Mouse (Mus musculus): ENCODE results near the gene Nptx1. TPM values are rescaled to one million over a fixed set of nuclear protein-coding genes. Genes with fewer than 3 reads are reported as not detected.
A peak's percentile ranks its signal among the peaks of the same experiment; 100 is the strongest.

Gene Nptx1
- polyA plus RNA-seq, 1 experiment from 2014 or later, result 3.2 TPM

- H3K9ac ChIP-seq (ENCODE audit: low read length), result no peak overlapping the region
- ATAC-seq (replicated peaks; ENCODE audit: low FRiP score), result no peak
- H3K27me3 ChIP-seq (ENCODE audit: control insufficient read depth, insufficient read depth, low read length), result peaks cover 10% of the 10 kb centered on the region
- no peak overlapping the region for H3K4me3 ChIP-seq (ENCODE audit: low read depth, low read length)
- H3K36me3 ChIP-seq (ENCODE audit: control insufficient read depth, insufficient read depth, low read length), result no peaks in the 10 kb centered on the region
- WGBS, result 92% methylated on average over 7 of the region's 7 CpGs
- DNase-seq (ENCODE audit: low spot score), result no peak
- no peaks in the 10 kb centered on the region for H3K9me3 ChIP-seq (ENCODE audit: control insufficient read depth, low read length)
- peaks cover 25% of the 10 kb centered on the region for H3K4me1 ChIP-seq (replicated peaks; ENCODE audit: control insufficient read depth, insufficient read depth, low read length)
- no peak overlapping the region for H3K27ac ChIP-seq (ENCODE audit: low read depth, low read length)
- no peak overlapping the region for H3K4me2 ChIP-seq (ENCODE audit: low read depth, low read length, severe bottlenecking)
Measured at GRCm38 (mm10) chr11:119555170-119555569, 7.6 kb upstream of the Nptx1 start.

- H3K36me3 ChIP-seq (ENCODE audit: control insufficient read depth, insufficient read depth, low read length), result no peaks in the 10 kb centered on the region
- H3K4me3 ChIP-seq (ENCODE audit: low read depth, low read length), result no peak overlapping the region
- H3K4me2 ChIP-seq (ENCODE audit: low read depth, low read length, severe bottlenecking), result no peak overlapping the region
- WGBS, result 84% methylated on average over 7 of the region's 7 CpGs
- H3K4me1 ChIP-seq (replicated peaks; ENCODE audit: control insufficient read depth, insufficient read depth, low read length), result peaks cover 23% of the 10 kb centered on the region
- no peaks in the 10 kb centered on the region for H3K9me3 ChIP-seq (ENCODE audit: control insufficient read depth, low read length)
- peaks cover 14% of the 10 kb centered on the region for H3K27me3 ChIP-seq (ENCODE audit: control insufficient read depth, insufficient read depth, low read length)
- ATAC-seq (replicated peaks; ENCODE audit: low FRiP score) (no peak), DNase-seq (ENCODE audit: low spot score) (no peak)
- no peak overlapping the region for H3K27ac ChIP-seq (ENCODE audit: low read depth, low read length)
- H3K9ac ChIP-seq (ENCODE audit: low read length), result no peak overlapping the region
Measured at GRCm38 (mm10) chr11:119554706-119555105, 7.2 kb upstream of the Nptx1 start.

GRCm38 (mm10) chr11:119552902-119553802 is 5.6 kb upstream of the Nptx1 start:
- WGBS, result 79% methylated on average over 9 of the region's 9 CpGs
- Histone ChIP-seq H3K27me3 (ENCODE audit: control insufficient read depth, insufficient read depth, low read length) (peaks cover 30% of the 10 kb centered on the region), H3K4me2 (ENCODE audit: low read depth, low read length, severe bottlenecking) (no peak overlapping the region), H3K27ac (ENCODE audit: low read depth, low read length) (no peak overlapping the region), H3K4me1 (replicated peaks; ENCODE audit: control insufficient read depth, insufficient read depth, low read length) (peaks cover 19% of the 10 kb centered on the region), H3K9me3 (ENCODE audit: control insufficient read depth, low read length) (no peaks in the 10 kb centered on the region), H3K9ac (ENCODE audit: low read length) (no peak overlapping the region), H3K36me3 (ENCODE audit: control insufficient read depth, insufficient read depth, low read length) (no peaks in the 10 kb centered on the region), H3K4me3 (ENCODE audit: low read depth, low read length) (no peak overlapping the region)
- DNase-seq (ENCODE audit: low spot score) (no peak), ATAC-seq (replicated peaks; ENCODE audit: low FRiP score) (no peak)

- ATAC-seq (replicated peaks; ENCODE audit: low FRiP score), result no peak
- Histone ChIP-seq H3K27me3 (ENCODE audit: control insufficient read depth, insufficient read depth, low read length) (peaks cover 38% of the 10 kb centered on the region), H3K27ac (ENCODE audit: low read depth, low read length) (no peak overlapping the region), H3K9me3 (ENCODE audit: control insufficient read depth, low read length) (no peaks in the 10 kb centered on the region), H3K9ac (ENCODE audit: low read length) (no peak overlapping the region), H3K4me3 (ENCODE audit: low read depth, low read length) (no peak overlapping the region), H3K36me3 (ENCODE audit: control insufficient read depth, insufficient read depth, low read length) (no peaks in the 10 kb centered on the region), H3K4me2 (ENCODE audit: low read depth, low read length, severe bottlenecking) (no peak overlapping the region), H3K4me1 (replicated peaks; ENCODE audit: control insufficient read depth, insufficient read depth, low read length) (peaks cover 21% of the 10 kb centered on the region)
- 56% methylated on average over 1 of the region's 1 CpGs for WGBS
- no peak for DNase-seq (ENCODE audit: low spot score)
Measured at GRCm38 (mm10) chr11:119552301-119552700, 4.7 kb upstream of the Nptx1 start.

- no peaks in the 10 kb centered on the region for H3K9me3 ChIP-seq (ENCODE audit: control insufficient read depth, low read length)
- peaks cover 47% of the 10 kb centered on the region for H3K27me3 ChIP-seq (ENCODE audit: control insufficient read depth, insufficient read depth, low read length)
- WGBS, result 49% methylated on average over 3 of the region's 3 CpGs
- H3K4me3 ChIP-seq (ENCODE audit: low read depth, low read length), result no peak overlapping the region
- no peak overlapping the region for H3K9ac ChIP-seq (ENCODE audit: low read length)
- no peak overlapping the region for H3K27ac ChIP-seq (ENCODE audit: low read depth, low read length)
- no peak for DNase-seq (ENCODE audit: low spot score)
- no peak overlapping the region for H3K4me2 ChIP-seq (ENCODE audit: low read depth, low read length, severe bottlenecking)
- ATAC-seq (replicated peaks; ENCODE audit: low FRiP score), result no peak
- peaks cover 26% of the 10 kb centered on the region for H3K4me1 ChIP-seq (replicated peaks; ENCODE audit: control insufficient read depth, insufficient read depth, low read length)
- H3K36me3 ChIP-seq (ENCODE audit: control insufficient read depth, insufficient read depth, low read length), result no peaks in the 10 kb centered on the region
Measured at GRCm38 (mm10) chr11:119551468-119551867, 3.9 kb upstream of the Nptx1 start.

GRCm38 (mm10) chr11:119550546-119551335 is 3.2 kb upstream of the Nptx1 start:
- no peak overlapping the region for H3K4me3 ChIP-seq (ENCODE audit: low read depth, low read length)
- H3K4me1 ChIP-seq (replicated peaks; ENCODE audit: control insufficient read depth, insufficient read depth, low read length), result peaks cover 29% of the 10 kb centered on the region
- no peaks in the 10 kb centered on the region for H3K36me3 ChIP-seq (ENCODE audit: control insufficient read depth, insufficient read depth, low read length)
- DNase-seq (ENCODE audit: low spot score), result peak; percentile 86
- H3K9ac ChIP-seq (ENCODE audit: low read length), result no peak overlapping the region
- 52% methylated on average over 10 of the region's 10 CpGs for WGBS
- H3K27ac ChIP-seq (ENCODE audit: low read depth, low read length), result no peak overlapping the region
- H3K4me2 ChIP-seq (ENCODE audit: low read depth, low read length, severe bottlenecking), result no peak overlapping the region
- H3K27me3 ChIP-seq (ENCODE audit: control insufficient read depth, insufficient read depth, low read length), result peaks cover 53% of the 10 kb centered on the region
- no peaks in the 10 kb centered on the region for H3K9me3 ChIP-seq (ENCODE audit: control insufficient read depth, low read length)
- ATAC-seq (replicated peaks; ENCODE audit: low FRiP score), result peak; percentile 25; the same call in 1 of the 2 replicates

- WGBS, result under 1% methylated on average over 43 of the region's 43 CpGs
- Histone ChIP-seq H3K9me3 (ENCODE audit: control insufficient read depth, low read length) (no peaks in the 10 kb centered on the region), H3K4me1 (replicated peaks; ENCODE audit: control insufficient read depth, insufficient read depth, low read length) (peaks cover 30% of the 10 kb centered on the region), H3K9ac (ENCODE audit: low read length) (peak overlapping the region; percentile 30), H3K27ac (ENCODE audit: low read depth, low read length) (no peak overlapping the region), H3K4me3 (ENCODE audit: low read depth, low read length) (peak overlapping the region; percentile 56), H3K4me2 (ENCODE audit: low read depth, low read length, severe bottlenecking) (peak overlapping the region; percentile 100), H3K36me3 (ENCODE audit: control insufficient read depth, insufficient read depth, low read length) (no peaks in the 10 kb centered on the region), H3K27me3 (ENCODE audit: control insufficient read depth, insufficient read depth, low read length) (peaks cover 63% of the 10 kb centered on the region)
- peak; percentile 64 for DNase-seq (ENCODE audit: low spot score)
- ATAC-seq (replicated peaks; ENCODE audit: low FRiP score), result no peak
Measured at GRCm38 (mm10) chr11:119549371-119549811, 1.8 kb upstream of the Nptx1 start.

GRCm38 (mm10) chr11:119548741-119549370 is 1.3 kb upstream of the Nptx1 start:
- Histone ChIP-seq H3K4me3 (ENCODE audit: low read depth, low read length) (peak overlapping the region; percentile 56), H3K27ac (ENCODE audit: low read depth, low read length) (no peak overlapping the region), H3K36me3 (ENCODE audit: control insufficient read depth, insufficient read depth, low read length) (no peaks in the 10 kb centered on the region), H3K4me1 (replicated peaks; ENCODE audit: control insufficient read depth, insufficient read depth, low read length) (peaks cover 30% of the 10 kb centered on the region), H3K9ac (ENCODE audit: low read length) (peak overlapping the region; percentile 30), H3K27me3 (ENCODE audit: control insufficient read depth, insufficient read depth, low read length) (peaks cover 63% of the 10 kb centered on the region), H3K4me2 (ENCODE audit: low read depth, low read length, severe bottlenecking) (peak overlapping the region; percentile 100), H3K9me3 (ENCODE audit: control insufficient read depth, low read length) (no peaks in the 10 kb centered on the region)
- DNase-seq (ENCODE audit: low spot score) (no peak), ATAC-seq (replicated peaks; ENCODE audit: low FRiP score) (no peak)
- under 1% methylated on average over 37 of the region's 37 CpGs for WGBS

All from forebrain, embryonic 11.5 days (tissue).